Mouse (Mus musculus) liver, adult 2 months (tissue): Measurements from ENCODE around the gene Psmb11. TPM values are rescaled to one million over a fixed set of nuclear protein-coding genes. Genes with fewer than 3 reads are reported as not detected.

Experiments
- DNase-seq: peaks from one replicate; pipeline ENCODE4 v3.0.0-alpha.2; 2011; ENCODE audit warnings: low read depth, low spot score; ENCODE audit errors: extremely low read depth
- H3K27ac ChIP-seq: fragments of 200-500 bp; replicated peaks from 2 replicates; pipeline ENCODE4 v1.5.1; 2012; ENCODE audit warnings: low read depth, mild to moderate bottlenecking, control low read depth, inconsistent platforms, low read length; ENCODE audit not compliant: insufficient read depth
- H3K27me3 ChIP-seq: fragments of 200-500 bp; 2 replicates; pipeline ENCODE4 v1.6.1; 2012; ENCODE audit warnings: mild to moderate bottlenecking, moderate library complexity, low read length, inconsistent platforms; ENCODE audit not compliant: control insufficient read depth, insufficient read depth
- H3K36me3 ChIP-seq: fragments of 200-500 bp; 2 replicates; pipeline ENCODE4 v1.6.1; 2012; ENCODE audit warnings: low read length, inconsistent platforms; ENCODE audit not compliant: control insufficient read depth, insufficient read depth
- H3K4me1 ChIP-seq: fragments of 200-500 bp; 2 replicates; pipeline ENCODE4 v1.6.1; 2011; ENCODE audit warnings: low read length; ENCODE audit not compliant: control insufficient read depth, insufficient read depth
- H3K4me3 ChIP-seq: fragments of 200-500 bp; 2 replicates; pipeline ENCODE4 v1.5.1; 2011; ENCODE audit warnings: low read depth, mild to moderate bottlenecking, control low read depth, low read length, moderate library complexity; ENCODE audit not compliant: insufficient read depth
- H3K79me2 ChIP-seq: fragments of 200-500 bp; 2 replicates; pipeline ENCODE4 v1.6.1; 2012; ENCODE audit warnings: inconsistent platforms, mild to moderate bottlenecking, low read length, moderate library complexity; ENCODE audit not compliant: control insufficient read depth, insufficient read depth
- H3K9ac ChIP-seq: fragments of 200-500 bp; 2 replicates; pipeline ENCODE4 v1.6.1; 2012; ENCODE audit warnings: low read depth, mild to moderate bottlenecking, control low read depth, inconsistent platforms, low read length
- CTCF ChIP-seq: fragments of 200-500 bp; IDR thresholded peaks from 2 replicates; pipeline ENCODE4 v1.5.1; 2011; ENCODE audit warnings: low read depth, low read length, control low read depth
- POLR2A ChIP-seq: fragments of 200-500 bp; IDR thresholded peaks from 2 replicates; pipeline ENCODE4 v1.6.1; 2011; ENCODE audit warnings: low read length, control low read depth; ENCODE audit not compliant: insufficient read depth; ENCODE audit errors: extremely low read depth
- WGBS: fragments of 180-500 bp; shearing (Covaris S2); methylation state at CpG from one replicate; pipeline ENCODE4 v1.1.7; 2018; 5-methylcytosine and 5-hydroxymethylcytosine counted together
- polyA plus RNA-seq: library from polyadenylated mRNA; depleted of rRNA; stranded (reverse); fragments of >200 nt; gene quantifications from 2 replicates; pipeline ENCODE4 v1.2.3, GENCODE M21; 2012; rRNA removed
- total RNA-seq: library from RNA; depleted of rRNA; stranded (reverse); fragments of >200 nt; gene quantifications from 2 replicates; pipeline ENCODE4 v1.2.3, GENCODE M21; 2014; rRNA removed

Psmb11 gene
- total and polyA plus RNA-seq, 2 experiments, result not detected

DNA sequence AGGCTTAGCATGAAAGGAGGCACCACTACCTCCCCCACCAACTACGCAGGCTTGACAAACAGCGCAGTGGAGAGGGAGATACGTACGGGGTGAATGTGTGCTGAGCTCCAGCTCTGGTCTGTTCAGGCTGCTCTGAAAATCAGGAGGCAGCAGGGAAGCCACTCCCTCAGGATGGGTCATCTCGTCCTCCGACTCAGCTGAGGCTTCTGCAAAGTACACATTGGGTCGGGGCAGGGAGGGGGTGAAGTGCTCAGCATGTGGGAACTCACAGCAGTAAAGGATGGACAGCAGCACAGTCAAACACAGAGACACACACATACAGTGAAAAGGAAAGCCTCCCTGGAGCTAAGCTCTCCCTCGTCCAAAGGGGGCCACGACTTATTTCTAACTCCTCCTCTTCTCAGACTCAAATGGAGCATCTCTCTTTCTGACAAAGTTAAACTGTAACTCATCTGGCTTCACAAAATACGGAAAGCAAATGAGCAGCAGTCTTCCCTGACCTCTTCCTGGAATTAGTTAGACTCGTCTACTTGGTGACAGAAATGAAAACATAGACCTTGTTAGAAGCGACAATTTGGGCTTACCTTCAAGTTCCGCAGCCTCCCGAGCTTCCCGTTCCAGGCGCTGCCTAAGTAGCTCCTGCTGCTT is 57.5 kb downstream of the Psmb11 start:
- TF ChIP-seq POLR2A (no peak), CTCF (no peak)
- DNase-seq, result peak; percentile 64

More for the DNA sequence above, 57.5 kb downstream of the Psmb11 start:
- Histone ChIP-seq H3K36me3 (peaks cover 40% of the 10 kb centered on the region), H3K4me1 (peaks cover 6% of the 10 kb centered on the region), H3K27me3 (no peaks in the 10 kb centered on the region), H3K9ac (no peak overlapping the region), H3K4me3 (no peak overlapping the region), H3K27ac (no peak overlapping the region; the same call in 1 of the 2 replicates), H3K79me2 (peaks cover 12% of the 10 kb centered on the region; the same call in 1 of the 2 replicates)
- 28% methylated on average over 16 of the region's 16 CpGs for WGBS

Other genes with a start within 250 kb of the Psmb11 start
- 2.2 and 2.3 TPM in 2 replicates for gene Slc7a7, start 203.7 kb upstream of the Psmb11 start, total RNA-seq
- gene Slc7a7, start 203.7 kb upstream of the Psmb11 start, polyA plus RNA-seq, result 2.6 and 4.1 TPM in 2 replicates
- 77.8 and 85.8 TPM in 2 replicates for gene Mrpl52, start 194.5 kb upstream of the Psmb11 start, total RNA-seq
- gene Mrpl52, start 194.5 kb upstream of the Psmb11 start, polyA plus RNA-seq, result 876 and 1,262 TPM in 2 replicates
- gene Mmp14, start 189.8 kb upstream of the Psmb11 start, total RNA-seq, result 9.0 and 12.4 TPM in 2 replicates
- gene Mmp14, start 189.8 kb upstream of the Psmb11 start, polyA plus RNA-seq, result 44.0 and 52.6 TPM in 2 replicates
- gene Lrp10, start 157.3 kb upstream of the Psmb11 start, total RNA-seq, result 7.1 and 10.4 TPM in 2 replicates
- 41.3 and 50.3 TPM in 2 replicates for gene Lrp10, start 157.3 kb upstream of the Psmb11 start, polyA plus RNA-seq
- gene Rem2, start 145.3 kb upstream of the Psmb11 start, total RNA-seq, result not detected in 2 replicates
- gene Rem2, start 145.3 kb upstream of the Psmb11 start, polyA plus RNA-seq, result 0.10 TPM in 1 of 2 replicates, not detected in the other
- gene Prmt5, start 103.9 kb upstream of the Psmb11 start, total RNA-seq, result 7.4 and 8.0 TPM in 2 replicates
- gene Prmt5, start 103.9 kb upstream of the Psmb11 start, polyA plus RNA-seq, result 9.5 and 17.0 TPM in 2 replicates
- gene Haus4, start 66.8 kb upstream of the Psmb11 start, total RNA-seq, result 13.7 and 13.8 TPM in 2 replicates
- gene Haus4, start 66.8 kb upstream of the Psmb11 start, polyA plus RNA-seq, result 7.4 and 10.9 TPM in 2 replicates
- gene Ajuba, start 43.9 kb upstream of the Psmb11 start, total RNA-seq, result 3.8 TPM in 2 replicates
- 9.9 and 12.2 TPM in 2 replicates for gene Ajuba, start 43.9 kb upstream of the Psmb11 start, polyA plus RNA-seq
- gene 4931414P19Rik, start 15.4 kb upstream of the Psmb11 start, total RNA-seq, result 3.0 and 3.1 TPM in 2 replicates
- 2.6 and 4.3 TPM in 2 replicates for gene 4931414P19Rik, start 15.4 kb upstream of the Psmb11 start, polyA plus RNA-seq
- gene Psmb5, start 3.4 kb upstream of the Psmb11 start, total RNA-seq, result 179 and 181 TPM in 2 replicates
- 217 and 221 TPM in 2 replicates for gene Psmb5, start 3.4 kb upstream of the Psmb11 start, polyA plus RNA-seq
- not detected in 2 replicates for gene Gm17606, start 19.5 kb downstream of the Psmb11 start, total RNA-seq
- not detected in 2 replicates for gene Gm17606, start 19.5 kb downstream of the Psmb11 start, polyA plus RNA-seq
- gene Cdh24, start 19.9 kb downstream of the Psmb11 start, total RNA-seq, result 0.09 and 0.27 TPM in 2 replicates
- 0.37 and 0.73 TPM in 2 replicates for gene Cdh24, start 19.9 kb downstream of the Psmb11 start, polyA plus RNA-seq
- 30.6 and 36.0 TPM in 2 replicates for gene 1700123O20Rik, start 64.8 kb downstream of the Psmb11 start, total RNA-seq
- gene 1700123O20Rik, start 64.8 kb downstream of the Psmb11 start, polyA plus RNA-seq, result 36.7 and 39.0 TPM in 2 replicates
- 39.7 and 44.3 TPM in 2 replicates for gene Acin1, start 65.5 kb downstream of the Psmb11 start, total RNA-seq
- 39.0 and 49.1 TPM in 2 replicates for gene Acin1, start 65.5 kb downstream of the Psmb11 start, polyA plus RNA-seq
- gene Gm29776, start 77.4 kb downstream of the Psmb11 start, total RNA-seq, result not detected in 2 replicates
- gene Gm29776, start 77.4 kb downstream of the Psmb11 start, polyA plus RNA-seq, result not detected in 2 replicates
- 5.6 and 7.9 TPM in 2 replicates for gene Cebpe, start 90.7 kb downstream of the Psmb11 start, total RNA-seq
- 12.4 and 12.9 TPM in 2 replicates for gene Cebpe, start 90.7 kb downstream of the Psmb11 start, polyA plus RNA-seq
- gene Slc7a8, start 160.5 kb downstream of the Psmb11 start, total RNA-seq, result 1.0 and 1.8 TPM in 2 replicates
- 2.2 and 2.9 TPM in 2 replicates for gene Slc7a8, start 160.5 kb downstream of the Psmb11 start, polyA plus RNA-seq
- not detected in 2 replicates for gene Rnf212b, start 192.7 kb downstream of the Psmb11 start, total RNA-seq
- not detected in 2 replicates for gene Rnf212b, start 192.7 kb downstream of the Psmb11 start, polyA plus RNA-seq
- gene Homez, start 249.5 kb downstream of the Psmb11 start, total RNA-seq, result 1.9 and 2.5 TPM in 2 replicates
- gene Homez, start 249.5 kb downstream of the Psmb11 start, polyA plus RNA-seq, result 2.1 and 3.3 TPM in 2 replicates